Mouse (Mus musculus): ENCODE results near the gene Cblc.
A peak's percentile ranks its signal among the peaks of the same experiment; 100 is the strongest.

Cblc gene

DNA sequence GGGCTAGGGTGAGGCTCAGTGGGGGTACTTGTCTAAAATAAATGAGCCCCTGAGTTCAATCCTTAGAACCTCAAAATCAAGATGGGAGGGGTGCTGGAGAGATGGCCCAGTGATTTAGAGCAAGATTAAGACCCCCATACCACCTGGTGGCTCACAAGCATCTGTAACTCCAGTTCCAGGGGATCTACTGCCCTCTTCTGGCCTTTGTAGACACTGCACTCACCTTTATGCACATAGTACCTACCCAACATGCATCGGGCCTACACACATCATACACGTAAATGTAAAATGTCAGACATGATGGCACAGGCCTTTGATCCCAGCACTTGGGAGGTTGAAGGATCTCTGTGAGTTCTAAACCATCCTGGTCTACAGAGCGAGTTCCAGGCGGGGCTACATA lies 14.0 kb downstream of the Cblc start:
- DNase-seq (ENCODE audit: low read depth, low spot score), result no peak

DNA sequence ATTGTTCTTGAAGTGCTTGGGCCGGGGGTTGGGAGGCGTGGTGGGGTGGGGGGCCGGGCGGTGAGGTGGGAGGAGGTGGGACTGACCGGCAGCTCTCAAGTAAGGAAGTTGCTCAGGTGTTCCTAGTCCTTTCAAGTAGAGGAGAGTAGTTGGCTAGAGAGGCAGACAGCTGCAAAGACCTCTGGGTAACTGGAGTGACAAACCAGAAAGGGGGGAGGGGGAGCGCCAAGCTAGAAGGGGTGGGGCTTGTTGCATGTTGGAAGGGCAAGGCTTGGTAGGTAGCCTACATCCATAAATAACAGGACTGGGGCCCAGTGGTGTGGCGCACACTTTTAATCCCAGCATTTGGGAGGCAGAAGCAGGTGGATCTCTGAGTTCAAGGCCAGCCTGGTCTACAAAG lies 14.9 kb downstream of the Cblc start:
- no peak for DNase-seq (ENCODE audit: low read depth, low spot score)

DNA sequence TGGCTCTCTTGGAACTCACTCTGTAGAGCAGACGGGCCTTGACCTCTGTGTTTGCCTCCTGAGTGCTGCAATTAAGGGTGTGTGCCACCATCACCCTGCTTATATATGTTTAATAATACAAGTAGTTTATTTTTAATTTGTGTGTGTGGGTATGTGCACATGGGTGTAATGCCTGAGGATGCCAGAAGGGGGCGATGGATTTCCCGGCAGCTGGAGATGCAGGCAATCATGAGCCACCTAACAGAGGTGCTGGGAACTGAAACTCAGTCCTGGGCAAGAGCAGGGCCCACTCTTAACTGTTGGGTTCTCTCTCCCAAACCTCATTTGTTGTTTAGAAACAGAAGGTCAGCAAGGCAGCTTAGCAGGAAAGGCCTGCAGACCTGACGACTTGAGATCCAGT lies 16.7 kb downstream of the Cblc start:
- no peak for DNase-seq (ENCODE audit: low read depth, low spot score)

DNA sequence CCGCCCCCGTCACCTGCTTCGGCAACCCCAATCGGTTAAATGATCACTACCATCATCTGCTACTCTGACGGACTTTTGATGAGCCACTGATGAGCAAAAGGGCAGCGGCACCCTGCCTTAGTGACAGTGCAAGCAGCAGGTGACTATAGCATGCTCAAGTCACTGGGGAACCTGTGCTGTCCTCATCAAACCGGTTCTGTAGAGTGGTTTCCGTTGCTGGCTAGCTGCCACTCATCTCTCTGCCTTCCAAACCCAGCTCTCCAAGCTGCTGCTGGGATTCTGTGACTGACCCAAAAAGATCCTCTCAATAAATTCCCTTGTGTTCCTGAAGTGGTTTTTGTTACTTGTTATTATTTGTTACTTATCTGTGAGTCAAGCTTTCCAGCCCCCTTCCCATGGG lies 18.0 kb downstream of the Cblc start:
- DNase-seq (ENCODE audit: low read depth, low spot score), result no peak

DNA sequence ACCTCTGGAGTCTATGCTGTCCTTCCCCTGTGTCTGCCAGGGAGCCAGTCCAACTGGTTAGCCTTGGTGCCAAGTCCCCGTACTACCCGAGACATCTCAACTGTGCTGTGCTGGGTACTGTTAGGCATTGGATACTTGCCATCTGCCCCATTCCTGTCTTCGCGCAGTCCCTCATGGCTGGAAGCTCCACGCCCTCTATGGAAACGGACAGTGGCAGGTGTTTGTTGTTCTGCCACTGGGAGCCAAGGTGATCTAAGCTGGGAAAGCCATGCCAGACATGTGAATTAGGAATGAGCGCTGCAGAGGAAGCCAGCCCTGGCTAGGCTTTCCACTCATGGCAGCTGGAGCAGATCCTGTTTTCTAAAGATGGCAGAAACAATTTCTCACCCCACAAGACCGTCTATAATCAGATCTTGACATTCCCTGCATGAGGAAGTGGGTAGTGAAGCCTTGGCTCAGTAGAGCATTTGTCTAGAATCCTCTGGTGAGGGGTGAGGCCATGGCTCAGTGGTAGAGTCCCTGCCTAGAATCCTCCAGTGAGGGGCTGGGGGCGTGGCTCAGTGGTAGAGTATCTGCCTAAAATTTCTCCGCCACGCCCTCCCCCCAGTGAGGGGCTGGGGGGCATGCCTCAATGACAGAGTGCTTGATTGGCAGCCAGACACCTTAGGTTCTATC lies 19.4 kb downstream of the Cblc start:
- DNase-seq (ENCODE audit: low read depth, low spot score), result peak; percentile 95

DNA sequence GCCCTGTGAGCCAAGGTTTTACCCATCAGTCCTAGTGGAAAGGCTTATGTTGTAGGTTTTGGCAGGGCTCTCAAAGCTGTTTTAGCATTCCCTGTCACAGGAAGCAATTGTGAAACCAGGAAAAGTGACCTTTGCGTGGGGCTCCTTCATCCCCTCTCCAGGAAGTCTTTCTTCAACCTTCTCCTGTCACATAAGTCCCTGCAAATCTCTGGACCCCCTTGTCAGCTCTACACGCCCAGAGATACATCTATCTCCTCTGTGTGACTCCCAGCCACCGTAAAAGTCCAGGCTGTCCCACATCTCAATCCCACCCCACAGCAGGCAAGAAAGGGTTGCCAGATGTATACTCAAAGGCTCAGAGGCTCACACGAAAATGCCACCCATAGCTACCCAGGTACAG lies 24.9 kb downstream of the Cblc start:
- DNase-seq (ENCODE audit: low read depth, low spot score), result no peak

DNA sequence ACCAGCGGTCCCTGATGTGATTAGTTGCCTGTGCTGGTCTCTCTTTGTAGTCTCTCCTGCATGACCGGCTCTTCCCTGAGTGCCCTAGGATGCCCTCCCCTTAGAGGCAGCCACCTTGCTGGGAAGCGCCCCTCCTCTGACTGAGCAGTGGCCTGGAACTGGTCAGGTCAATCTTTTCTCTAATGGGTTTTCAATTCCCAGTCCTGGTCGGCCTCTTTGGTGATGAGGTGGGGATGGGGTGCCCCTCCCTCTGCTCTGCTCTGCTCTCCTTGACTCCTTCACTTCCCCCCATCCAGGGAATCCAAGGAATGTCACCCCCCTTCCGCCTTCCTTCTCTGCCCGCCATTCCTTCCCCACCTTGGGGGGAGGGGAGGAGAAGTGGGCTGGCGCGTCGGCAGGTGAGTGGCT lies 25.6 kb downstream of the Cblc start, which contains the start of gene Bcam:
Gene Bcam (minus strand): TSS at position 33 of the 408 bp plus-strand sequence.
- DNase-seq (ENCODE audit: low read depth, low spot score), result no peak

DNA sequence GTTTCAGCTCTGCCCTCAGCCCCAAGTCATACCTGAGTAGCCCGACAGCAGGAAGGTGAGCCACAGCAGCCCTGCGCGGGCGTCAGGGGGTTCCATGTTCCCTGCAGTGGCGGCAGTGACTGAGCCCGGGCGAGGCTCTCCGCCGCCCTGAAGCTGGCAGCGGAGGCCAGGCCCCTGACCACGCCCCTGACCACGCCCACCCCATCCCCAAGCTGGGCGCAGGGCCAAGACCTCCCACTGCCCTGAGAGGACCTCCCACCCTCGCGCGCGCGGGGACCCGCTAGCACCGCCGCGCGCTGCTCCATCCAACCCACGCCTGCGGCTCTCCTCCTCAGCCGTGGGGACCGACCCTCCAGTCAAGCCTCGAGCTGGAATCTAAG lies 26.2 kb downstream of the Cblc start:
- no peak for DNase-seq (ENCODE audit: low read depth, low spot score)

DNA sequence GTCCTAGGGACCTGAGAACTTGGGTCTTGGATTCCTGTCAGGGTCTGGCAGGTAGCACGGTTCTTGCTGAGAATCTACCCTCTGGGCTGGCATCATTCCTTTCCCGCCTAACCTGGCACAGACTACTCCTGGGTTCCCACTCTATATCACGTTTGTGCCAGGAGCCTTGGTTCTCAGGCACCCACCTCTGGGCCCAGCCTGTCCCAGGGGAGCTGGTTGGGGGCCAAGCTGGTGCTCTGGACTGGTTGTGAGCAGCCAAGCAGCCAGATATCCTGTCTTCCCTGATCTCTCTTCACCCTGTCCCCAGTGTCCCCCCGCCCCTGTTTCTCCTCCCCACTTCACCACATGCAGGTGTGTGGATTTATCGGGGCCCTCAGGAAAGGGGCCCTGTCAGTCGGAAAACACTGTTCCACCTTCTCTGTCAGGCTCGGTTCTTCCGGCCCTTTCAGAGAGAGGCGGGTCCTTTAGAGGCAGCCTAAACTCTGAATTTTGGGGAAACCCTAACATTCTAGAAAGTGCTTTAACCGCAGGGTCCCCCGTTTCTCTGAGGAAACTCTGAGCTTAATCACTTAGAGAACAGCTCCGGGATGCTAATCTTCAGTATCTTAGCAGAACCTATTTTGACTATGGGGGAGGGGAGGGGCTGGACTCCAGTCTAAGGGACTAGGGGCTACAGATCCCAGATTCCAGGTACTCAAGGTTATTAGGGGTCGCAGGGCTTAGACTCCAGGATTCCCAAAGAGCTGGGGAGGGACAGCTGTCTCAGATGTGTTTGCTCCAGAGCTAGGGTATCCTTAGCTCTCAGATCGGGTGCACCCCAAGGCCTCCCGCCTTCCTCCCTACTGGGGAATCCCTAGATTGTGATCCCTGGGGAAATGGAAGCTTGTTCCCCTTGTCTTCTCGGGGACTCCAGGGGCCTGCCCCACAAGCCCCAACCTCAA lies 26.9 kb downstream of the Cblc start:
- DNase-seq (ENCODE audit: low read depth, low spot score), result no peak

DNA sequence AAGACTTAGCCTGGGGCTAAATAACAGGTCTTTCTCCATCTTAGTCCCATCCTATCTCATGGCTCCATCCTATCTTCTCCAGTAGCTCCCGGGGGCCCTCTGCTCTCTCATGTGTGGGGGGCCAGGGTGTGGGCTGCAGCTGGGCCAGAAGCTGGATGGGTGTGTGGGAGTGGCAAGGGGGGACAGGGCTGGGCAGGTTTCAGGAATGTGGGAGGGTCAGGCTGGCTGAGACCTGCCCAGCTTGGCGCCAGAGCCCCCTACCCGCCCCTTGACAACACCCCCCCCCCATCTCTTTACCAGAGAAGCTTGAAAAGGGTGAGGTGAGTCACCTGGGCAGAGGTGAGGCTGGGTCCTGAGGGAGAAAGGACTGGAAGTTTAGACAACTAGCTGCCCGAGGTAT lies 27.6 kb downstream of the Cblc start:
- no peak for DNase-seq (ENCODE audit: low read depth, low spot score)

DNA sequence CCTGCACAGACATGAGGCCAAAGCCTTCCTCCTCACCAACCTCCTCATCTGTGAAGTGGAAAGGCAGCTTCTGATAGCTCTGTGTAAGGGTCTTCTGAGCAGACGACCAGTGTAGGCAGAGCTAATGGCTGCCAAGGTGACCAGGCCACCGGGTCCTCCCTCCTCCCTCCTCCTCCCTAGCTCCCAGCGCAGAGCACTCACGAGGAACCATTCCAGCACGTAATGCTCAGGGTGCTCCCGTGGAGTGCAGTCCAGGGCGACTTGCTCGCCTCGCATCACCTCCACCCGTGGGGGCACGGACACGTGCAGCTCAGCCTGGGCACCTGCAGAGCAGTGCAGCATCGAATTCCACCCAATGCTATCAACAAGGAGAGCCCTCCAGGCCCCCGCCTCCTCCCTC lies 28.4 kb downstream of the Cblc start:
- DNase-seq (ENCODE audit: low read depth, low spot score), result no peak

DNA sequence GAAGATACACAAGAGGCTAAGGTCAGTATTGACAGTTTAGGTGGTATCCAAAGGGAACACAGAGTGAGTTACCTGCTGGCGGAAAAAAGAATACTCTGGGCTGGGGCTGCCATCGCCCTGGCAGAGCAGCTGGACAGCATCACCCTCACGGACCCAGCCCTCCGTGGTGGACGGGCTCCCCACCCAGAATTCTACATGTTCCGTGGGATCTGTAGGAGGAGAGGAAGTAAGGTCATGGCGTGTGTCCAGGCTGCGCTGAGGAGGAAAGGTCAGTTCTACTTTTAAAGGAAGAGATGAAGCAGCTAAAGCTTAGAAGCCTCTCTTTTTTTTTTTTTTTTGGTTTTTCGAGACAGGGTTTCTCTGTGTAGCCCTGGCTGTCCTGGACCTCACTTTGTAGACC lies 32.0 kb downstream of the Cblc start:
- no peak for DNase-seq (ENCODE audit: low read depth, low spot score)

DNA sequence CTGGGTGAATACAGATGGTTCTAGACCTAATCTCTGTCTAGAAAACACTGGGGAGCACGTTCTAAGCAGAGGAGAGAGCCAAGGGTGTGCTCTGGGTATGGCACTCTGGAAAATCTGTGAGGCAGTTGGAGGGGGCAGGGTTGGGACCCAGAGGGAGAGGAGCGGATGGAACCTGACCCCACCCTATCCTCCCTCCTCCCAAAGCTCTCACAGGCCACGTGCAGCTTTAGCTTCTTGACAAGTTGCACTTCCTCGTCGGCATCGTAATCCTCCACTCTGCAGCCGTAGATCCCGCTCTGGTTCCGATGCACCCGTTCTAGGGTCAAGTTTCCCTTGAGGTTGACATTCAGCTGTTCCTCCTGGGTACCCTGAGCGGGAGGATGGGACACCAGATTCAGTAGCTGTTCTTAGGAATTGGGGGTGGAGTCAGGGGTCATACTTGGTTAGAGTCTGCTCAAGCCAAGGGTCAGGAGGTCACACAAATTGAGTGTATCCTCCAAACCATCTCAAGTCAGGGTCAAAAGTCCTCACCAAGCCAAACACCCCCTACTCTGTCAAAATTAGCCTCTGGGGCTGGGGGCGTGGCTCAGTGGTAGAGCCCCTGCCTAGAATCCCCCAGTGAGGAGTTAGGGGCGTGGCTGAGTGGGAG lies 32.7 kb downstream of the Cblc start:
- no peak for DNase-seq (ENCODE audit: low read depth, low spot score)

DNA sequence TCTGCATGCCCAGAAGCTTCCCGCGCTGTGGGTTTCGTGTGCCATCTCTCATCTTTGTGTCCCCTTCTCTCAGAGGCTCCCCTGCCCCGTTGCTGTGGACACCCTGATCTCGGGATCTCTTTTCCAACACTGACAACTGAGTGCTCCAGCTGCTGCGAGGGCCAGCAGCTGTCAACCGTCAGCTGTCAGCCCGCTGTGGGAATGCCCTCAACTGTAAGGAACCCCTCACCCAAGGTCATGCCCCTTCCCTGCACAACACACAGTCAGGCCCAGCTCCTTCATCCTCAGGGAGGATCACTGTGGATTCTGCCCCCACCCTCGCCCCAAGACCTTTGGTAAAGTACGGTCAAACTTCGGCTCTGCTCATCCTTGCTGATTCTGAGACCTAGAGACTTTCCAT lies 34.3 kb downstream of the Cblc start:
- DNase-seq (ENCODE audit: low read depth, low spot score), result no peak

DNA sequence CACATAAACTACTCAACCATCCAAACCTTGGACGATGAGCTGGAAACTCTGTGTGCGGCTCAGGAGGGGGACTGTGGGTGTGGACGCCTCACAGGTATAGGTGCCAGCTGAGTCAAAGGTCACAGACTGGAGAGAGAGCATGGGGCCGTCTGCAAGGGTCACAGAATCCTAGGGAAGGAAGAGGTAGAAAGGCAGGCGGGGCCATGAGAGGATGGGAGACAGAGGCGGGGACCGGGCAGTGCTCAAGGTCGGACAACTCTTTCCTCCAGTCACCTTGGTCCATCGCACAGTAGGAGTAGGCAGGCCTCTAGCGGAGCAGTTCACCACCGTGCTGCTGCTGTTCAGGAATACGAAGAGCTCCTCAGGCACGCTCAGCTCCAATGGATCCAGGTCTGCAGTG lies 36.6 kb downstream of the Cblc start:
- DNase-seq (ENCODE audit: low read depth, low spot score), result no peak

DNA sequence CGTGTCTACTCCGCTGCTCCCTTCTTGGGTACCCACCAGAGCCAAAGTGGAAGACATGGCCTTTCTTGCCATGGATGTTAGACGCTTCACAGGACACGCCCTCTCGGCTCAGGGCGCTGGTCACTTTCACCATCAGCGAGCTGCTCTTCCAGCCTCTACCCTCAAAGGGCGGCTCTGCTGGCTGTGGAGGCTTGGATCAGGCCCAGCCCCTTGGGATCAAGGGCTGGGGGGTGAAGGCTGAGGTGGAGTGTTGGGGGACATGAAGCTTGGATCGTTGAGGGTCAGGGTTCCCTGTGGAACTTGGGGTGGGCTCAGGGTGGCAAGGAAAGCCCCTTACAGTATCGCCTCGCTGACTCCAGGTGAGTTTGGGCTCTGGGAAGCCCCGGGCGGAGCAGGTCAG lies 38.0 kb downstream of the Cblc start:
- no peak for DNase-seq (ENCODE audit: low read depth, low spot score)

DNA sequence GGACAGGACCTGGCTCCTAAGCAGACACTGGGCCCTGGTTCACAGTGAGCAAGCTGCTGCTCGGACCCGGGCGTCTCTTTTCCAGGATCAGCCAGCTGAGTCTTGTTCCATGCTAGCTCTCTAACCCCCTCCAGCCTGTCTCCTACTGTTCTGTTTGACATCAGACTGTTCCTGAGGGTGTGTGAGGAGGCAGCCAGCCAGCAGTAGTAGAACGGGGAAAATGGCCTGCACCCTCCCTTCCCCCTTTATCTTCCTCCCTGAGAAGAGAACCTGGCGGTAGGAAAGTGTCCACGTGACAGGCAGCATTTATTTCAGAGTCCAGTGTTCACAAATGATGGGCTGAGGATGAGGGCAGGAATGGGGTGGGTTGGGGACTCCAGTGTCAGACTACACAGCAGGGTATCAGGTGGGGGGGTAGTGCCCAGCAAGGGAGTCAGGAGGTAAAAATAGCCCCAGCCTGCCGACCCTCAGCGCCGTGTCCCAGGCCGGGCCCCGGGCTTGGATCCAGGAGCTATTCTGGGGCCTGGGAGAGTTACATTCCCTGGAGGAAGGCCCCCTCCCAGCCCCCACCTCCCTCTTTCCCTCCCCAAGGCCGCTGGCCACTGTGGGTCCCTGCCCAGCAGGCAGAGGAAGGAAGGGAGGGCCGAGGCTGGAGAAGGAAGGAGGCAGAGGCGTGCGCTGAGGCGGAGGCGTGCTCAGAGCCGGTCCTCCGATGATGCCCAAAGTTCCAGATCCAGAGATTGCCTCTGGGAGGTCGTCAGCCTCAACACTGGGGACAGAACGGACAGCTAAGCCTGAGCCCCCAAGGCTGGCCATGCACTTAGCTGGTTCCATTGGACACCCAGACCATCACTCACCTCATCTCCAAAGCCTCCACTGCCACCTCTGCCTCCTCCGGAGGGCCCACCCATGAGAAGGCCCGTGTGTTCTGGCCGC lies 40.5 kb downstream of the Cblc start:
- DNase-seq (ENCODE audit: low read depth, low spot score), result peak; percentile 83

DNA sequence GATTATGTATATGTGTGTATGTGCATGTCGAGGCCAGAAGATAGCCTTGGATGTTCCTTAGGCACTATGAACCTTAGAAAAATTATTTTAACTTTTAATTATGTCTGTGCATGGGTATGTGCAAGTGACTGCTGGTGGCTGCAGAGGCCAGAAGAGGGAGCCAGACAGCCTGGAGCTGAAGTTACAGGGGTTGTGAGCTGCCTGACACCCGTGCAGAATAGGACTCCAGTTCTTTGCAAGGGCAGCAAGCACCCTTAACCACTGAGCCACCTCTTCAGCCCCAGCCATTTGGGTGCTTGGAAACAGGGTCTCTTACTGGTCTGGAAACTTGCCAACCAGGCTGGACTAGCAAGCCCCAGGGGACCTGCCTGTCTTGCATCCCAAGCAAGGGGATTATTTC lies 41.6 kb downstream of the Cblc start:
- no peak for DNase-seq (ENCODE audit: low read depth, low spot score)

DNA sequence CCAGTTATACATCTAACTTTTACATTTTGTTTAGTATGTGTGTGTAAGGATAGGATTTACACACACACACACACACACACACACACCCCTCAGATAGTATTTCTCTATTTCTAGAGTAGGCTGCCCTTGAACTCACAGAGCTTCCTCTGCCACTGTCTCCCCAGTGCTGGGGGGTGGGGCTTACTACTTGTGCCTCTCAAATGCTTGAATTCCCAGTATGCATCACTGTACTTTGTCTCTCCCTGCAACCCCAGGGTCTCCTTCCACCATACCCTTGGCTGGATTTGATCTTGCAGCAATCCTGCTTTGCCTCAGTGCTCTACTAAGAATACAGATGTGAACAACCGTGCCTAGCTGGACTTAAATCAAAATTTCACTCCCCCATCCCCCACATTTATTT lies 42.5 kb downstream of the Cblc start:
- DNase-seq (ENCODE audit: low read depth, low spot score), result no peak

DNA sequence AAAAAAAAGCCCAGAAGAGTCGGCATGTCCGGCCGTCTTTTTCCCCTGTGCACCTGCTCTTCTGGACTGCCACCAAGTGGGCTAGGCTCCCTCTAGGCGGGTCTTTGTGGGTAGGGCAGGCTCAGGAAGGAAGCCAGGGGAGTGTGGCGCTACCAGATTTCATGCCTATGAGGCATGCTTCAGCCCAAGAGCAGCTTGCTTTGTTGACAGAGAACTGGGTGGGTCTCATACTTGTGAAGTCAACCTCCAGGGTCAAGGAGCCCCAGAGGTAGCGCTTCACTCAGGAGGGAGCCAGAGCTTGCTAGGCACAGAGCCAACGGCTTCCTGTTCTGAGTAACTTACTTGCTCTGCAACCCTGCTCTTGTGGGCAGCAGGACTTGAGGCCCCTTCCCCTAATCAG lies 43.0 kb downstream of the Cblc start:
- no peak for DNase-seq (ENCODE audit: low read depth, low spot score)

DNA sequence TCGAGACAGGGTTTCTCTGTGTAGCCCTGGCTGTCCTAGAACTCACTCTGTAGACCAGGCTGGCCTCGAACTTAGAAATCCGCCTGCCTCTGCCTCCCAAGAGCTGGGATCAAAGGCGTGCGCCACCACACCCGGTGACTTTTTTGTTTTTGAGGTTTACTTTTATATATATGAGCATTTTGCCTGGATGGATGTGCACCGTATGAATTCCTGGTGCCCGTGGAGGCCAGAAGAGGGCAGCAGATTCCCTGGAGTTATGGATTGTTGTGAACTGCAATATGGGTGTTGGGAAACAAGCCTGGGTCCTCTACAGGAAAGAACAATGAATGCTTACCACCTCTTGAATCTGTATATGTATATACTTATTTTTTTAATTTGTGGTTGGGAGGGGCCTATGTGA lies 44.0 kb downstream of the Cblc start:
- no peak for DNase-seq (ENCODE audit: low read depth, low spot score)

DNA sequence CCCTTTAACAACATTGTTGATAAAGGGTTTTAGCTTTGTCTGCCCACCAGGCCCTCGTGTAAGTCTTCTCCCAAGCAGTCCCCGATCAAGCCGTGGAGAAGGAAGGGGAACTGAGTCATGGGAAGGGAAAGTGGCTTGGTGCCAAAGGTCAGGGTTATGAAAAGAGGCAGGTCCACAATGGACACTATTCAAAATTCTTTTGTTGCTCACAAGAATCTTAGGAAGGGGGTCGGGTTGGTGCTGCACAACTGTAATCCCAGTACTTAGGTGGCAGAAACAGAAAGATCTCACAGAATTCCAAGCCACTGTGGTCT lies 45.6 kb downstream of the Cblc start:
- no peak for DNase-seq (ENCODE audit: low read depth, low spot score)
